Mouse (Mus musculus) thymus, postnatal 36 days (tissue): ENCODE data around the gene Apex2.
A peak's percentile ranks its signal among the peaks of the same experiment; 100 is the strongest.
"Not testable (repeated sequence)": the region's sequence is repeated elsewhere in the genome, so short reads cannot be mapped to it uniquely, and the experiment has no call there.

Experiments
- DNase-seq, 2 experiments: peaks; one replicate each; pipeline ENCODE4 v3.0.0; 2022; ENCODE audit warnings: mixed read lengths in 2 of 2

Apex2 gene

GRCm38 (mm10) chrX:150486314-150487030 lies 103.2 kb downstream of the Apex2 start:
- not testable (repeated sequence) for DNase-seq

DNA sequence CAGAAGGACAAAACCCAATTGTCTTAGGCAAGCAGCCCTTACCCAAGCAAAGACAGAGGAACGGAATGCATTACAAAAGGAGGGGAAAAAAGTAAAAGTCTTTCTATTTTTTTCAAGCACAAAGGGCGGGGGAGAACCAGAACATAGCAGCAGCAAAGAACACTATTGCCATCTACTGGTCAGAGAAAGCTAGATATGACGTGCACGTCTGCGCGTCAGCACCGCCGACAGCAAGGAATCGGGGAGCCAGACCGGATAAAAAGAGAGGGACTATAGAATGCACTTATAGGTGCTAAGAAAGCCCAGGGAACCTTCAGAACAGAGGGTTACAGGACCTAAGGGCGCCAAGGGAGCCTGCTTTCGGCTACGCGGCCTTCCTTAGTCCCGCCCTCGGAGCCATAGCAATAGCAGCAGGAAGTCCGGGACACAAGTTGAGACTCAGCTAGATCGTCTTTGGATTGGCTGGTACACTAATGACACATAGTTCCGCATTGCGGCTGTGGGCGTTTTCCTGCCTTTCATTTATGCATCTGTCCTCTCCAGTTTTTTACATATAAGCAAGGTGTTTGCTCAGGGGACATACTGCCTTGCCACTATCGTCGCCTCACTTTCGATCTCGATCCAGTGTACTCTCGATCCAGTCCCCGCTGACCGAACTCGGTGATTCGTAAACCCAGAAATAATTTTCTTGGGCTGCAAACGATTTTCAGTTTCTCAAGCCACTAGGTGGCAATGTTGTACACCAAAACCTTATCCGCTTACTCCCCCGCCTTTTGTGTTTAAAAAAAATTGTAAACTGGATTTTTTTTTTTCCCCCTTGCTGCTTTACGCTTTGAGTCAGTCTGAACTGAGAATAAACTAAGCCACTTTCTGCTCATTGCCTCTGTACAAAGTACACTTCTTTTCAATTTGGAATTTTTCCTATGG lies 111.6 kb downstream of the Apex2 start:
- DNase-seq = peak; percentile 71 to 87

GRCm38 (mm10) chrX:150471416-150471815 lies 118.3 kb downstream of the Apex2 start:
- no peak for DNase-seq
